Mouse (Mus musculus): ENCODE results near the gene Rasal1. TPM values are rescaled to one million over a fixed set of nuclear protein-coding genes. Genes with fewer than 3 reads are reported as not detected.
A peak's percentile ranks its signal among the peaks of the same experiment; 100 is the strongest.

Gene Rasal1
- polyA plus RNA-seq, 1 experiment from 2014 or later: 1.0 TPM

DNA sequence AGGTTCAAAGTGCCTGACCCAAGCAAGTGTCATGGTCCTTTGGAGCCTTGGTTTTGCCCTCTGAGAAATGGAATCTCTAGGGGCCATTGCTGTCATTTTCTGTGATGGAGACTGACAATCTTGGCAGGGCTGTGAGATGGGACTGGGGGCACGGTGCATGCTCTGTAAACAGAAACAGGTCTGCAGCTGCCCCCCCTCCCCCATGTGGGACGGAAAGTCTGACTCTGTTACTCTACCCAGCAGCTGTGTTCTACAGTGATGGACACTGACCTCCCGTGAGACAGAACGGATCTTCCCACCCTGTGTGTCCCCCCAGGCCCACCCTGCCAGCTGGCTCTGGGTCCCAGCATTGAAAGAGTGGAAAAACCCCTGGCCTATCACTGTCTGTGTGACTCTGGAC lies 41.8 kb downstream of the Rasal1 start:
- Histone ChIP-seq H3K9me3 (no peaks in the 10 kb centered on the region), H3K36me3 (replicated peaks) (peaks cover 11% of the 10 kb centered on the region; the same call in 1 of the 2 replicates), H3K4me1 (peaks cover 10% of the 10 kb centered on the region), H3K27me3 (replicated peaks) (peaks cover 12% of the 10 kb centered on the region; the same call in 1 of the 2 replicates), H3K9ac (no peak overlapping the region), H3K4me2 (no peak overlapping the region), H3K27ac (no peak overlapping the region), H3K4me3 (no peak overlapping the region)
- 75% methylated on average over 4 of the region's 4 CpGs for WGBS
- ATAC-seq (replicated peaks): no peak

- peaks cover 19% of the 10 kb centered on the region for H3K27me3 ChIP-seq (replicated peaks)
- WGBS: 75% methylated on average over 19 of the region's 19 CpGs
- no peak overlapping the region for H3K4me2 ChIP-seq
- H3K27ac ChIP-seq: no peak overlapping the region
- peaks cover 17% of the 10 kb centered on the region for H3K4me1 ChIP-seq
- H3K36me3 ChIP-seq (replicated peaks): peaks cover 11% of the 10 kb centered on the region; the same call in 1 of the 2 replicates
- no peak overlapping the region for H3K9ac ChIP-seq
- no peaks in the 10 kb centered on the region for H3K9me3 ChIP-seq
- no peak overlapping the region for H3K4me3 ChIP-seq
- ATAC-seq (replicated peaks): no peak
Measured at GRCm38 (mm10) chr5:120692034-120692433, 43.4 kb downstream of the Rasal1 start.

DNA sequence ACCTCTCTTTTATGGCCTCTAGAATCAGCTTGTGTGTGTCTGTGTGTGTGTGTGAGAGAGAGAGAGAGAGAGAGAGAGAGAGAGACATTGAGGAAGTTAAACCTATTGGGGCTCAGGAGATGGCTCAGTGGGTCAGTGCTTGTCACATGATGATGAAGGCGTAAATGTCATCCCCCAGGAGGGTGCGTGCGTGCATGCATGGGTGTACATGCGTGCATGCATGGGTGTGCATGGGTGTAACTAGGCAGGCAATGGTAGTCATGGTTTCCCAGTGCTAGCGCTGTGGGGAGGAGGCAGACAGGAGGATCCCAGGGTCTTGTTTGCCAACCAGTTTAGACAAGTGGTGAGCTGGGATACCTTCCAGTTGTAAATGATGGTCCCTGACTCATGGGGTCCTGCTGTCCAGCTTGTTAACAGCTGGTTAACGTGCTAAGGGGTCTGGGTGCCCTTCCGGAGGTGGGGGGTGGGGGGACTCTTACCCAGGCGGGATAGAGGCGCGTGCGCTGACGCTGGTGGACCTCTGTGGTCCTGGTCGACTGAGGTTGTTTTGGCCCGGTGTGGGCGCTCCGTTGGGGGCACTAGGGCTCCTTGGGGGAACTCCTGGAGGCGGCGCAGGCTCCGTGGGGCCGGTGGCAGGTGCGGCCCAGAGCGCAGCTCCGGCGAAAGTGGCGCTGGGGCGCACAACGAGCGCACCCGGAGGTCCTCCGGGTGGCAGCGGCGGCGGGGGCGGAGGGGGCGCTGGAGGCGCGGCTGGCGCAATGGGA lies 45.5 kb downstream of the Rasal1 start:
- Histone ChIP-seq H3K36me3 (replicated peaks) (peaks cover 9% of the 10 kb centered on the region; the same call in 1 of the 2 replicates), H3K4me2 (peak overlapping the region; percentile 1; the same call in 1 of the 2 replicates), H3K27me3 (replicated peaks) (peaks cover 19% of the 10 kb centered on the region), H3K27ac (no peak overlapping the region), H3K4me1 (peaks cover 32% of the 10 kb centered on the region), H3K4me3 (no peak overlapping the region), H3K9ac (no peak overlapping the region), H3K9me3 (no peaks in the 10 kb centered on the region)
- 16% methylated on average over 37 of the region's 38 CpGs for WGBS
- no peak for ATAC-seq (replicated peaks)

DNA sequence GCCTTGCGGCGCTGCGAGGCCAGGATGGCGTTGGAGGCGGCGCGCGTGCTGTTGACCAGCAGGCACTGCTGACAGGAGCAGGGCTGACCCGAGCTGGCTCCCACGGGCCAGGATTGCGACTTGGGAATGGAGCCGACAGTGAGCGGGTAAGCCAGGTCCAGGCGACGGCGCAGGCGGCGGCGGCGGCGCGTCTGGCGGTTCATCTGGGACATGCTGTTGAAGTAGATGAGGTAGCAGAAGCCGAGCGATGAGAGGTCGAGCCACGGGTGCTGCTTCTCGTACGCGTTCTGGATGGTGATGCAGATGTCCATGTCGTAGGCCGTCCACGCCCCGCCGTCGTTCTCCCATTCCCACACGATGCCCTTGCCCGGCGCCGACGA lies 46.1 kb downstream of the Rasal1 start:
- Histone ChIP-seq H3K9me3 (no peaks in the 10 kb centered on the region), H3K9ac (no peak overlapping the region), H3K27ac (no peak overlapping the region), H3K4me1 (peaks cover 37% of the 10 kb centered on the region), H3K36me3 (replicated peaks) (peaks cover 9% of the 10 kb centered on the region; the same call in 1 of the 2 replicates), H3K27me3 (replicated peaks) (peaks cover 19% of the 10 kb centered on the region), H3K4me2 (peak overlapping the region; percentile 1; the same call in 1 of the 2 replicates), H3K4me3 (no peak overlapping the region)
- no peak for ATAC-seq (replicated peaks)
- 8% methylated on average over 41 of the region's 41 CpGs for WGBS

GRCm38 (mm10) chr5:120696057-120696743 lies 47.6 kb downstream of the Rasal1 start:
- H3K36me3 ChIP-seq (replicated peaks): peaks cover 9% of the 10 kb centered on the region; the same call in 1 of the 2 replicates
- no peaks in the 10 kb centered on the region for H3K9me3 ChIP-seq
- no peak for ATAC-seq (replicated peaks)
- no peak overlapping the region for H3K27ac ChIP-seq
- H3K4me3 ChIP-seq: no peak overlapping the region
- H3K9ac ChIP-seq: no peak overlapping the region
- H3K4me2 ChIP-seq: no peak overlapping the region
- H3K27me3 ChIP-seq (replicated peaks): peaks cover 19% of the 10 kb centered on the region
- H3K4me1 ChIP-seq: peaks cover 48% of the 10 kb centered on the region
- WGBS: 73% methylated on average over 16 of the region's 16 CpGs

GRCm38 (mm10) chr5:120696865-120697264 lies 48.3 kb downstream of the Rasal1 start:
- H3K4me2 ChIP-seq: no peak overlapping the region
- H3K4me3 ChIP-seq: no peak overlapping the region
- no peak for ATAC-seq (replicated peaks)
- peaks cover 19% of the 10 kb centered on the region for H3K27me3 ChIP-seq (replicated peaks)
- no peak overlapping the region for H3K9ac ChIP-seq
- no peak overlapping the region for H3K27ac ChIP-seq
- H3K9me3 ChIP-seq: no peaks in the 10 kb centered on the region
- 58% methylated on average over 4 of the region's 4 CpGs for WGBS
- peaks cover 52% of the 10 kb centered on the region for H3K4me1 ChIP-seq
- peaks cover 9% of the 10 kb centered on the region; the same call in 1 of the 2 replicates for H3K36me3 ChIP-seq (replicated peaks)

GRCm38 (mm10) chr5:120698181-120698580 lies 49.6 kb downstream of the Rasal1 start:
- H3K9me3 ChIP-seq: no peaks in the 10 kb centered on the region
- peaks cover 52% of the 10 kb centered on the region for H3K4me1 ChIP-seq
- WGBS: 75% methylated on average over 3 of the region's 3 CpGs
- no peak overlapping the region for H3K4me2 ChIP-seq
- H3K4me3 ChIP-seq: no peak overlapping the region
- no peak overlapping the region for H3K9ac ChIP-seq
- peaks cover 9% of the 10 kb centered on the region; the same call in 1 of the 2 replicates for H3K36me3 ChIP-seq (replicated peaks)
- H3K27me3 ChIP-seq (replicated peaks): peaks cover 19% of the 10 kb centered on the region
- no peak overlapping the region for H3K27ac ChIP-seq
- no peak for ATAC-seq (replicated peaks)

DNA sequence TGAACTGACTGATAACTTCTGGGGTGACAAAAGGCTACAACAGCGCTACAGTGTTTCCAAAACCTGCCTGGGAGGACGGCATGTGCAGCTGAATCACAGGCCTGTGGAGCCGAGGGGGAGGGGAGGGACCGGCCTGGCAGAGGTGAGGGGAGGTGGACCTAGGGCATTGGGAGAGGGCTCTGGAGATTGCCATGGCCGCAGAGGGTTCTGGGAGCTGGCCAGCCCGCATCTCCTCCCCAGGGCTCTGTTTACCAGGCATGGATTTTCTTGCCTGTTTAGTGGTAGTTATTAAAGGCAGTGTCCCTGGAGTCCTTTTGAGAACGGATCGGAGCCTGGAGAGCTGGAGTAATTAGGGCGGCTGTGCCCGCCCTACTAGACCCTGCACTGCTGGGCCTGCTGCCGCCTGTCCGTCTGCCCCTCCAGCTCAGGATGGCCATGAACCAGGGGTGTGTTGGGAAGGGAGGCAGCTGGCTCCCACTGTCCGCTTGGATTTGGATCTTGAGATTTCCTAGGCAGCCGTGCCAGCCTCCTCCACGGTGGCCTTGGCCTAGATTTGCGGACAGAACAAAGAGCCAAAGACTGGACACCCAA lies 50.3 kb downstream of the Rasal1 start:
- H3K27ac ChIP-seq: peak overlapping the region; percentile 46
- H3K9me3 ChIP-seq: no peaks in the 10 kb centered on the region
- 22% methylated on average over 16 of the region's 16 CpGs for WGBS
- no peak overlapping the region for H3K4me3 ChIP-seq
- H3K9ac ChIP-seq: no peak overlapping the region
- peaks cover 52% of the 10 kb centered on the region for H3K4me1 ChIP-seq
- H3K4me2 ChIP-seq: no peak overlapping the region
- no peak for ATAC-seq (replicated peaks)
- peaks cover 8% of the 10 kb centered on the region; the same call in 1 of the 2 replicates for H3K36me3 ChIP-seq (replicated peaks)
- peaks cover 18% of the 10 kb centered on the region for H3K27me3 ChIP-seq (replicated peaks)

DNA sequence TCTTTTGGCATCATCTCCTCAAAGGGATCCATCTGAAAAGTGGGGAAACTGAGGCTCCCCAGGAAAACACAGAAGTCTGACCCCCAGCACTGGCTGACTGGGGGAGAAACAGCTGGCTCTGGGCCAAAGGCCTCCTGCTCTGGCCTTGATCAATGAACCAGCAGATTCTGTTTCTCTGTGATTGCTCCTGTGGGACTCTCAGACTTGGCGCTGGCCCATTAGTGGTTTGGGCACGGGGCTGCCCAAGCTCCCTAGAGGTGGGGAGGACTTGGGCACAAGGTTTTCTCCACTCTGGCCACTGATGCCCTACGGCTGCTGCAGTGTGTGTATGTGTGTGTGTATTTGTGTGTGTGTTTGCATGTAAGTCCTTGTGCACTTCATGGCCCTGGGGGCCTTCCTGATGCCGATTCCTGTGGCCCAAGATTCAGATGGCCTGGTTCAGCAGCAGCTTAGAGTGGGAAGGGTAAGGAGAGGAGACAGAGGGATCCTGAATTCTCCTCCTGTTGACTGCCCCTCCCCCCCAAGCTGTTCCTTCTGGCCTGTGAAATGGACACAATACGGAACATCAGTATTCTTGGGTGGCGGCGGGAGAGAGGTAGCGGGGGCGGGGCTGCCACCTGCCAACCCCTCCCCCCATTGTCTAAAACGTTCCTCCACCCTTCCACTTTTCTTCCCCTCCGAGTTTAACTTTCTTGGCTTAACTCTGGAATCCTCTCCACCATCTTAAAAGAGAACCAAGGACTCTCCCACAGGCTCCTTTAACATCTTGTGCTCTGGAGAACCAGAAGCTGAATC lies 52.6 kb downstream of the Rasal1 start:
- H3K4me2 ChIP-seq: no peak overlapping the region
- WGBS: 58% methylated on average over 11 of the region's 11 CpGs
- H3K9ac ChIP-seq: no peak overlapping the region
- ATAC-seq (replicated peaks): no peak
- peaks cover under 1% of the 10 kb centered on the region; the same call in 1 of the 2 replicates for H3K27me3 ChIP-seq (replicated peaks)
- no peaks in the 10 kb centered on the region for H3K9me3 ChIP-seq
- peaks cover 54% of the 10 kb centered on the region for H3K4me1 ChIP-seq
- no peak overlapping the region for H3K27ac ChIP-seq
- no peaks in the 10 kb centered on the region for H3K36me3 ChIP-seq (replicated peaks)
- no peak overlapping the region for H3K4me3 ChIP-seq

DNA sequence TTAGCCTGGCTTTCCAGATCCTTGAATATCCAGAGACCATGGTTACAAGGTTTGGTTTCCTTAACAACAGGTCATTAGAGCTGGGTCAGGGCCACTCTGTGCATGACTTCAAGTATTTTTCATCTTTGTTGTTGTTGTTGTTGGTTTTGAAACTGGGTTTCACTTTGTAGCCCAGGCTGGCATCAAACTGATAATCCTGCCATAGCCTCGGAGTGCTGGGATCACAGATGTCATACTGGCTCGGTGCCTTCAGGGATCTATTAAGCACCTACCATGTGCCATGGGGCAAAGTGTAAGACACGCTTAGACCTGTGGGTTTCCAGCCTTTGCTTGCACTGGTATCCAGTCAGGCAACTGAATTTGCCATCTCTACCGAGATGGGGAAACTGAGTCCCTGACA lies 53.8 kb downstream of the Rasal1 start:
- ATAC-seq (replicated peaks): no peak
- H3K36me3 ChIP-seq (replicated peaks): no peaks in the 10 kb centered on the region
- no peaks in the 10 kb centered on the region for H3K9me3 ChIP-seq
- 83% methylated on average over 4 of the region's 4 CpGs for WGBS
- no peak overlapping the region for H3K9ac ChIP-seq
- H3K27me3 ChIP-seq (replicated peaks): no peaks in the 10 kb centered on the region
- H3K4me1 ChIP-seq: peaks cover 64% of the 10 kb centered on the region
- no peak overlapping the region for H3K4me3 ChIP-seq
- no peak overlapping the region for H3K4me2 ChIP-seq
- no peak overlapping the region for H3K27ac ChIP-seq

GRCm38 (mm10) chr5:120702969-120703368 lies 54.4 kb downstream of the Rasal1 start:
- H3K27me3 ChIP-seq (replicated peaks): no peaks in the 10 kb centered on the region
- ATAC-seq (replicated peaks): no peak
- no peak overlapping the region for H3K27ac ChIP-seq
- H3K4me1 ChIP-seq: peaks cover 65% of the 10 kb centered on the region
- no peaks in the 10 kb centered on the region for H3K9me3 ChIP-seq
- no peak overlapping the region for H3K9ac ChIP-seq
- no peak overlapping the region for H3K4me3 ChIP-seq
- no peak overlapping the region for H3K4me2 ChIP-seq
- WGBS: 80% methylated on average over 2 of the region's 2 CpGs
- H3K36me3 ChIP-seq (replicated peaks): no peaks in the 10 kb centered on the region

- WGBS: 79% methylated on average over 3 of the region's 3 CpGs
- Histone ChIP-seq H3K4me1 (peaks cover 68% of the 10 kb centered on the region), H3K4me3 (no peak overlapping the region), H3K4me2 (no peak overlapping the region), H3K36me3 (replicated peaks) (no peaks in the 10 kb centered on the region), H3K27me3 (replicated peaks) (no peaks in the 10 kb centered on the region), H3K9me3 (no peaks in the 10 kb centered on the region), H3K27ac (no peak overlapping the region), H3K9ac (0 out of 2 replicates have a peak overlapping the region, but pooled peaks have one; percentile 5)
- no peak for ATAC-seq (replicated peaks)
Measured at GRCm38 (mm10) chr5:120703660-120704059, 55.0 kb downstream of the Rasal1 start.
